Mouse (Mus musculus): ENCODE data around the gene Mbl2. TPM values are rescaled to one million over a fixed set of nuclear protein-coding genes. Genes with fewer than 3 reads are reported as not detected.
"Not testable (repeated sequence)": the region's sequence is repeated elsewhere in the genome, so short reads cannot be mapped to it uniquely, and the experiment has no call there.

Gene Mbl2
- polyA plus RNA-seq (2016; fragmentation: Nextera tagmentation; extraction: Ambion mirVana), result not detected in 2 replicates

DNA sequence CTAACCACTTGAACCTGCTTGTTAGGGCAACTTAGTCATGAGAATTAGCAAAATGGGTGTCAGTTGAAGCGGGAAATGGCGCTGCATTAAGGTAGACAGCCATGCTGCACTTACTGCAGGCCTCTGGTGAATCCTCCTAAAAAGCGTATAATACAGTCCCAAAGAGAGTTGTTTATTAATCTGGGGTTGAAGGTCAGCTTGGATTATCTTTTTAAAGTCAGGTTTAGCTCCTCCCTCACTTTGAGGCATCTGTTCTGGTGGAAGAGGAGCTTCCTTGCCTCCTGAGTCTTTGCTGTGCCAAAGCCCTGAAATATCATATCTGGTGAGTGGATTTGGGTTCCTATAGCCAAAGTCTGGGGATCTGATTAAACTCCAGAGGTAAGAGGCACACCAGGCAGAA lies at the start of gene Mbl2:
TSS of gene Mbl2 (plus strand) at position 252 of the 400 bp plus-strand sequence.
- no peaks in the 10 kb centered on the region for H3K9me3 ChIP-seq
- no peaks in the 10 kb centered on the region for H3K27me3 ChIP-seq
- H3K36me3 ChIP-seq, result no peaks in the 10 kb centered on the region
- H3K4me2 ChIP-seq (replicated peaks), result no peak within 1 kb of the TSS
- no peak within 1 kb of the TSS for H3K4me3 ChIP-seq
- H3K4me1 ChIP-seq, result no peaks in the 10 kb centered on the region
- 86% methylated on average over 3 of the region's 3 CpGs for WGBS
- no peak within 1 kb of the TSS for H3K27ac ChIP-seq
- H3K9ac ChIP-seq, result no peak within 1 kb of the TSS
- no peak for ATAC-seq (ENCODE audit: insufficient number of reproducible peaks, insufficient read depth, low FRiP score, low TSS enrichment)

DNA sequence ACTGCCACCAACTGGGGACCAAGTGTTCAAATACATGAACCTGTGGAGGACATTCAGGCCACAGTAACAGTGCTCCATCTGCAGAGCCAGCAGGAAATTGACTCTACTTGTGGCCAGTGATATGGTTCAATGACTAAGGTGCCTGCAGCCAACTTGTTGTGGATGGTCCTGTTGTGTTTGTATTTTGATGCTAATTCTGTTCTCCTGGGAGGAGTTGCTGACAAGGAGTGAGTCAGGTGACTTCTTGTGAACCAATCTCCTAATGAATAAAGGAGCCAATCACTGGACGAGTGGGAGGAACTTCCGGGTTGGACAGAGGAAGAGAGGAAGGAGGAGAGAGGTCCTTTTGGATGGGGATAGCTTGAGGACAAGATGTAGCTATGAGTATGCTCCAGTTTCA lies 47.2 kb upstream of the Mbl2 start:
- WGBS, result 80% methylated on average over 2 of the region's 2 CpGs
- Histone ChIP-seq H3K9me3 (peaks cover 11% of the 10 kb centered on the region; the same call in 1 of the 2 replicates), H3K4me2 (replicated peaks) (no peak overlapping the region), H3K4me1 (no peaks in the 10 kb centered on the region), H3K27ac (no peak overlapping the region), H3K27me3 (no peaks in the 10 kb centered on the region), H3K9ac (no peak overlapping the region), H3K36me3 (no peaks in the 10 kb centered on the region), H3K4me3 (no peak overlapping the region)
- ATAC-seq (ENCODE audit: insufficient number of reproducible peaks, insufficient read depth, low FRiP score, low TSS enrichment), result no peak

DNA sequence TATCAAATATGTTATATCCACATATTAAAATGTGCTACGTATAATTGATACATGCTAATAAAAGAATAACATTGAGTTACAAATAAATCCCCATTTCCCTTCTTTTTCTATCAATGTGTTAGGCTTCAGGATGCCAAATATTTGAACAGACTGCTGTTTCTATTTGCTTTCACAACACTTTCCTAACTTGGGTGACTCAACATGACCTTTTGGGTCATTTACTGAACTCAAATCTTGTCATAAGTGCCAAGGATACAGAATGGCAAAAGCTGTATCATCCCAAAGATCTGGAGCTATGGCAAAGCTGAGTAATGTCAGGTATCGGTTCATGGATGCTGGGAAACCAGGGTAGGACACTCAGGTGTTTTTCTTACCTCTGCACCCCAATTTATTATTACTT lies 45.5 kb upstream of the Mbl2 start:
- Histone ChIP-seq H3K27ac (no peak overlapping the region), H3K27me3 (no peaks in the 10 kb centered on the region), H3K9me3 (peaks cover 11% of the 10 kb centered on the region; the same call in 1 of the 2 replicates), H3K4me1 (no peaks in the 10 kb centered on the region), H3K4me3 (no peak overlapping the region), H3K36me3 (no peaks in the 10 kb centered on the region), H3K9ac (no peak overlapping the region), H3K4me2 (replicated peaks) (no peak overlapping the region)
- no peak for ATAC-seq (ENCODE audit: insufficient number of reproducible peaks, insufficient read depth, low FRiP score, low TSS enrichment)
- WGBS, result 90% methylated on average over 2 of the region's 2 CpGs

DNA sequence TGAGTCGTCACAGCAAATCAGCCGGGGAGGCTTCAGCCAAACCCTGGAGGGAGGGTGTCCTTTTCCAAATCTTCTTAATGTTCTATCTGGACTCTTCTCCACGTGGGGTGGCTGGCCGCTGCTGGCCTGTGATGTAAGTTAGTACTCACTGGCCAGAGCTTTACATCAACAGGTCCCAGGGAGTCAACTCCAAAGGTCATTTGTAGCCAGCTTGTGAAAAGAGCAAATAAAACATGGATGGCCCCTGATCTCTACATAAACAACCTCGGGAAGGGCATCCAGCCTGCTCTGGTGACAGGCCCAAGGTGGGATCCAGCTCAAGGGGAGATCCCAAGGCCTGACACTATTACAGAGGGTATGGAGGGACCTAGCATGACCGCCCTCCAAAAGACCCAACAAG lies 37.7 kb upstream of the Mbl2 start:
- H3K27me3 ChIP-seq, result no peaks in the 10 kb centered on the region
- no peaks in the 10 kb centered on the region for H3K36me3 ChIP-seq
- H3K4me3 ChIP-seq, result no peak overlapping the region
- no peak overlapping the region for H3K4me2 ChIP-seq (replicated peaks)
- H3K4me1 ChIP-seq, result no peaks in the 10 kb centered on the region
- 0 out of 2 replicates have a peak, but pooled peaks cover 1% of the 10 kb centered on the region for H3K9me3 ChIP-seq
- no peak overlapping the region for H3K9ac ChIP-seq
- ATAC-seq (ENCODE audit: insufficient number of reproducible peaks, insufficient read depth, low FRiP score, low TSS enrichment), result no peak
- H3K27ac ChIP-seq, result no peak overlapping the region
- WGBS, result 86% methylated on average over 6 of the region's 6 CpGs

DNA sequence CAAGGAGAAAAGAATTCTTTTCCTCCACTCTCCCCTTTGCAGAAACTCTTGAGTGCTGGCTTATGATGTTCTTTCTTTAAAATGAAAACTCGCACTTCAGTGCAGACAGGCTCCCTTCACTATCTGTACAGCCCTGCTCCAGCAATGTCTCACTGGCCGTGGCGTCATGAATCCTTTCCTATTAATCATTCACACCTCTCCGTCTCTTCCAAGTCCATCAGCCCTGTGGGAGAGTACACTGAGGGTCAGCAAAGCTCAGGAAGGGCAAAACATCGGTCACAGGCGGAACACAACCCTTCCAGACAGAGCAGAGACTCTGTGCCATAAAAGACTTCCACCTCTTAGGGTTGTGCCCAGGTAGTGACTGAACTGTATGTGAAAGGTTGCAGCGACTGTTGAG lies 30.6 kb upstream of the Mbl2 start:
- ATAC-seq (ENCODE audit: insufficient number of reproducible peaks, insufficient read depth, low FRiP score, low TSS enrichment), result no peak
- no peaks in the 10 kb centered on the region for H3K9me3 ChIP-seq
- no peak overlapping the region for H3K27ac ChIP-seq
- no peaks in the 10 kb centered on the region for H3K27me3 ChIP-seq
- 82% methylated on average over 7 of the region's 7 CpGs for WGBS
- H3K36me3 ChIP-seq, result no peaks in the 10 kb centered on the region
- H3K4me3 ChIP-seq, result no peak overlapping the region
- no peak overlapping the region for H3K9ac ChIP-seq
- no peaks in the 10 kb centered on the region for H3K4me1 ChIP-seq
- no peak overlapping the region for H3K4me2 ChIP-seq (replicated peaks)

DNA sequence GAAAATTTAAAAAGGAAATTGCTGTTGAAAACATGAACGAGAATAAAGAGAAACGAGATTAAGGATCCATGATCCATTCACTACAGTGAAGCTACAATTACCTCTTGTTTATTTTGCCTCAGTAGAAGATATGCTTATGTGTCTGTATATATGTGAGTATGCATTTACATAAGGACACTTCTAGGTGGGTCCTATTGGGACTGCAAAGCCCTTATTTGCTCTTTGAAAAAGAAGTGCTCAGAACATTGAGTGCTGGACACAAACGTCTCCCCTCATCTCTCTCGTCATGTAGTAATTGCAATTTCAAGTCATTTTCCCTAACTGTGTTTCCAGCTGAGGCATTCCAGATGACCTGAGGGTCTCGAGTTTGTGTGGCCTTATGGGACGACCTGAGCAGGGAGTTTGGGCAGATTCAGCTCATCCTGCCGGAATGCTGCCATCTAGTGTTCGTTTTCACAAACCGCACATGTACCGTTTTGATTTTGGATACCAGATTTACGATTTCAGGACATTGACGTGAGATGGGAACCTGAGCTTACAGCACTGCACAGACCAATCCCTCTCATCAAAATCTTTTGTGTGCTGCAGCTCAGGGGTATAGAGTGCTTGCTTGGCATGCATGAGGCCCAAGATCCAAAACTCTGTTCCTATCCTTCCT lies 27.5 kb upstream of the Mbl2 start:
- WGBS, result 17% methylated on average over 12 of the region's 12 CpGs
- no peaks in the 10 kb centered on the region for H3K9me3 ChIP-seq
- no peak overlapping the region for H3K4me3 ChIP-seq
- no peaks in the 10 kb centered on the region for H3K4me1 ChIP-seq
- H3K36me3 ChIP-seq, result no peaks in the 10 kb centered on the region
- no peak for ATAC-seq (ENCODE audit: insufficient number of reproducible peaks, insufficient read depth, low FRiP score, low TSS enrichment)
- no peak overlapping the region for H3K9ac ChIP-seq
- H3K4me2 ChIP-seq (replicated peaks), result no peak overlapping the region
- H3K27me3 ChIP-seq, result no peaks in the 10 kb centered on the region
- H3K27ac ChIP-seq, result no peak overlapping the region

DNA sequence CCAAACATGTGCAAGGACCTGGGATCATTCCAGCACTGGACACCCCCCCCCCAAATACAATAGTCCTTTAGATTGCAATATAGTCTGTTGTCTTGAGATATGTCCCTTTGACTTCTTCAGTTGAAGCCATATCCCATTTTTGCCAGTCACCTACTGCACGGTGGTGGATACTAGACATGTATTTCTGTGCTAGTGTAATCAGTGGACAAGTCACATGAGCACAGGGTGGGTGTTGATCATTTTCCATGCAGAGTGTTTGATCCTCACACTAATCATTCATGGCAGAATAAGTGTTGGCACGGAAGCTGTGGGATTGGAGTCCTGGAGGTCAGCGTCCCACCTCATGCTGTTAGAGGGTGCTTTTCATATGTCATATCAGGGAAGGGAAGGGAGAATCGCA lies 26.9 kb upstream of the Mbl2 start:
- WGBS, result 81% methylated on average over 4 of the region's 4 CpGs
- Histone ChIP-seq H3K4me3 (no peak overlapping the region), H3K36me3 (no peaks in the 10 kb centered on the region), H3K4me2 (replicated peaks) (no peak overlapping the region), H3K4me1 (no peaks in the 10 kb centered on the region), H3K9ac (no peak overlapping the region), H3K9me3 (no peaks in the 10 kb centered on the region), H3K27me3 (no peaks in the 10 kb centered on the region), H3K27ac (no peak overlapping the region)
- no peak for ATAC-seq (ENCODE audit: insufficient number of reproducible peaks, insufficient read depth, low FRiP score, low TSS enrichment)

DNA sequence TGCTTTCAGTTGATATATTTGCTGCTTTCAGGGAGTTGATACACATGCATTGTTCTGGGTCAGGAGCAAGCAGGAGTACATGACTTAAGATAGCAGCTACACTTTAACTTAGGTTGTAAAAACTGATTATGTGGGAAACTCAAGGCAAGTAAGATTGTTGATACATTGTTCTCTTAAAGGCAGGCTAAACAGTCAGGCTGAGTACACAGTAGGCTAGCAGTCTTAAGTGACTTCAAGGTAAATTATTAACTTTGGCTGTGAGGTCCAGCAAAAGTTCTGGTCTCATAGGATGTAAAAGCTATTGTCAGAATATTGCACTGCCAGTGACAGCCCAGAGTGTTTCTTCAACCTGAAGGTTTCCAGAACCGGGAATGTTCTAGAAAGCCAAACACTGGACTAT lies 25.8 kb upstream of the Mbl2 start:
- Histone ChIP-seq H3K9ac (no peak overlapping the region), H3K4me2 (replicated peaks) (no peak overlapping the region), H3K9me3 (no peaks in the 10 kb centered on the region), H3K4me1 (no peaks in the 10 kb centered on the region), H3K4me3 (no peak overlapping the region), H3K27me3 (no peaks in the 10 kb centered on the region), H3K36me3 (no peaks in the 10 kb centered on the region), H3K27ac (no peak overlapping the region)
- ATAC-seq (ENCODE audit: insufficient number of reproducible peaks, insufficient read depth, low FRiP score, low TSS enrichment), result no peak
- 86% methylated on average over 1 of the region's 1 CpGs for WGBS

DNA sequence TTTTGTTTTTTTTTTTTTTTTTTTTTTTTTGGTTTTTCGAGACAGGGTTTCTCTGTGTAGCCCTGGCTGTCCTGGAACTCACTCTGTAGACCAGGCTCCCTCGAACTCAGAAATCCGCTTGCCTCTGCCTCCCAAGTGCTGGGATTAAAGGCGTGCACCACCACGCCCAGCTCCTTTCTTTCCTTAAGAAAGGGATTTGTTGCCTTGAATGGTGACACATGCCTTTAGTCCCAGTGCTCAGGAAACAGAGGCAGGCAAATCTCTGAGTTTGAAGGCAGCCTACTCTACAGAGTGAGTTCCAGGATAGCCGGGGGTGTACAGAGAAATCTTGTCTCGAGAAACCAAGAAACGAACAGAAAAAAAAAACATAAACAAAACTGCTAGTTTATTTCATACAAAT lies 23.7 kb upstream of the Mbl2 start:
- not testable (repeated sequence) for ATAC-seq (ENCODE audit: insufficient number of reproducible peaks, insufficient read depth, low FRiP score, low TSS enrichment); H3K9me3 ChIP-seq; H3K9ac ChIP-seq; H3K36me3 ChIP-seq; H3K4me1 ChIP-seq; H3K27ac ChIP-seq; H3K4me3 ChIP-seq; H3K4me2 ChIP-seq (replicated peaks); H3K27me3 ChIP-seq
- 79% methylated on average over 8 of the region's 8 CpGs for WGBS

DNA sequence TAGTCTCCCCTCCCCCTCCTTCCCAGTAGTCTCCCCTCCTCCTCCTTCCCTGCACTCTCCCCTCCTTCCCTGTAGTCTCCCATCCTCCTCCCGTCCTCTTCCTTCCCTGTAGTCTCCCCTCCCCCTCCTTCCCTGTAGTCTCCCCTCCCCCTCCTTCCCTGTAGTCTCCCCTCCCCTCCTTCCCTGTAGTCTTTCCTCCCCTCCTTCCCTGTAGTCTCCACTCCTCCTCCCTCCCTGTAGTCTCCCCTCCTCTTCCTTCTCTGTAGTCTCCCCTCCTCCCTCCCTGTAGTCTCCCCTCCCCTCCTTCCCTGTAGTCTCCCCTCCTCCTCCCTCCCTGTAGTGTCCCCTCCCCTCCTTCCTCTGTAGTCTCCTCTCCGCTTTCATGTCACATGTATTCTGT lies 18.7 kb upstream of the Mbl2 start:
- ATAC-seq (ENCODE audit: insufficient number of reproducible peaks, insufficient read depth, low FRiP score, low TSS enrichment), result no peak
- H3K9me3 ChIP-seq, result no peaks in the 10 kb centered on the region
- 29% methylated on average over 2 of the region's 2 CpGs for whole genome bisulfite sequencing
- no peak overlapping the region for H3K27ac ChIP-seq
- no peaks in the 10 kb centered on the region for H3K36me3 ChIP-seq
- H3K4me3 ChIP-seq, result no peak overlapping the region
- no peaks in the 10 kb centered on the region for H3K27me3 ChIP-seq
- H3K9ac ChIP-seq, result no peak overlapping the region
- no peak overlapping the region for H3K4me2 ChIP-seq (replicated peaks)
- no peaks in the 10 kb centered on the region for H3K4me1 ChIP-seq

DNA sequence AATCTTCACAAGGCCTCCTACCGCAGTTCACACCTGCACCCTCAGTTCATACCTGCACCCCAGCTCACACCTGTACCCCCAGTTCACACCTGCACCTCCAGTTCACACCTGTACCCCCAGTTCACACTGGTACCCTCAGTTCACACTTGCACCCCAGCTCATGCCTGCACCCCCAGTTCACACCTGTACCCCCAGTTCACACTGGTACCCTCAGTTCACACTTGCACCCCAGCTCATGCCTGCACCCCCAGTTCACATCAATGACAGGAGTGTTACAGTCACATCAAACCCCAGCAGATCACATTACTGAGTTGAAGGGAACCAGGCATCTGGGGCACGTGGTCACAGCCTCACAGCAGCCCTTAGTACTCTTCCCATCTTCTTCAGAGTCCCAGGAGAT lies 17.0 kb upstream of the Mbl2 start:
- H3K36me3 ChIP-seq; H3K4me3 ChIP-seq; H3K9ac ChIP-seq; H3K9me3 ChIP-seq; ATAC-seq (ENCODE audit: insufficient number of reproducible peaks, insufficient read depth, low FRiP score, low TSS enrichment); H3K4me2 ChIP-seq (replicated peaks); H3K4me1 ChIP-seq; H3K27ac ChIP-seq; H3K27me3 ChIP-seq: not testable (repeated sequence)
- 60% methylated on average over 2 of the region's 2 CpGs for WGBS

DNA sequence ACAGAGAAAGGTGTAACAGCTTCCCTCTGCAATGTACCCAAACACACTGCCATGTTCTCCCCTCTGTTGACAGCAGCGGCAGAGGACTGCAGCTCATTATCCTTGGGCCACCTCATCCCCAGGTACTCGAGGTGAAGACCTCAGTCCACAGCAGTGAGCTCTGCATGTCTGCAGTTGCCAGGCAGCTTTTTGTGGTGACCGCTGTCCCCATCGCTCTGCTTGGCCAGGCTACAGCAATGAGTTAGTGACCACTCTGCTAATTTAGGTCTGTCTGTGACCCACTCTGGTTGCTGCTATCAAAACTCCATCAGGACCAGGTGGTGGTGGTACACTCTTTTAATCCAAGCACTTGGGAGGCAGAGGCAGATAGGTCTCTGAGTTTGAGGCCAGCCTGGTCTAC lies 16.6 kb upstream of the Mbl2 start:
- no peak for ATAC-seq (ENCODE audit: insufficient number of reproducible peaks, insufficient read depth, low FRiP score, low TSS enrichment)
- no peak overlapping the region for H3K27ac ChIP-seq
- H3K4me3 ChIP-seq, result no peak overlapping the region
- no peaks in the 10 kb centered on the region for H3K9me3 ChIP-seq
- H3K36me3 ChIP-seq, result no peaks in the 10 kb centered on the region
- no peaks in the 10 kb centered on the region for H3K27me3 ChIP-seq
- H3K4me1 ChIP-seq, result no peaks in the 10 kb centered on the region
- 74% methylated on average over 4 of the region's 4 CpGs for WGBS
- no peak overlapping the region for H3K4me2 ChIP-seq (replicated peaks)
- no peak overlapping the region for H3K9ac ChIP-seq

DNA sequence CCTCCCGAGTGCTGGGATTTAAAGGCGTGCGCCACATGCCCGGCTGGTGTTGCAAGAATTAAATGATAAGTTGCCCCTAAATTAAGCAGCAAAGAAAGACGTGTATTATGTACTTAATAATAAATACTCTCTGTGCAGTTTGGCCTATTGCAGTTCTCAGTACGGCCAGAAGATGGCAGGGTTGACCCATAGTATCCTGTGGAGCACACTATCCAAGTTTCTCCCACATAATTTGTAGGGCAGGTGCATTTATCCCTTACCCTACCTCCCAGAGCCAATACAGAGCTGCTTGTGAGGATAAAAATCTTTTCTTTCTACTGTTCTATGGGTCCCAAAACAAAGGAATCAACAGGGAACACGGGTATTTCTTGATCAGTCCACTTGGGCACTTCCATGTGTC lies 15.4 kb upstream of the Mbl2 start:
- no peaks in the 10 kb centered on the region for H3K9me3 ChIP-seq
- 26% methylated on average over 7 of the region's 7 CpGs for WGBS
- no peak overlapping the region for H3K4me3 ChIP-seq
- H3K4me1 ChIP-seq, result no peaks in the 10 kb centered on the region
- no peaks in the 10 kb centered on the region for H3K27me3 ChIP-seq
- H3K27ac ChIP-seq, result no peak overlapping the region
- no peak for ATAC-seq (ENCODE audit: insufficient number of reproducible peaks, insufficient read depth, low FRiP score, low TSS enrichment)
- no peaks in the 10 kb centered on the region for H3K36me3 ChIP-seq
- no peak overlapping the region for H3K4me2 ChIP-seq (replicated peaks)
- no peak overlapping the region for H3K9ac ChIP-seq
